Mouse (Mus musculus) olfactory bulb, adult 2 months (tissue): ENCODE measurements at regions not wholly inside any gene's neighbourhood (a gene's known extent, or its start where the extent isn't known, plus 50 kb on each side); places are given as distances from the start of the nearest gene placed in this dataset.

Experiments
- CTCF ChIP-seq: fragments of 200-500 bp; IDR thresholded peaks from 2 replicates; pipeline ENCODE4 v1.5.1; 2012; ENCODE audit warnings: low read depth, mild to moderate bottlenecking, low read length, moderate library complexity; ENCODE audit not compliant: insufficient read depth
- POLR2A ChIP-seq: fragments of 200-500 bp; IDR thresholded peaks from 2 replicates; pipeline ENCODE4 v1.6.1; 2012; ENCODE audit warnings: mild to moderate bottlenecking, low read depth, low read length, moderate library complexity; ENCODE audit not compliant: insufficient read depth

- TF ChIP-seq POLR2A (no peak), CTCF (no peak)
Observed at GRCm38 (mm10) chr10:96502090-96502728, 114.6 kb upstream of the Btg1 start.
